Mouse (Mus musculus) heart, embryonic 16.5 days (tissue): ENCODE data around the gene Bax. TPM values are rescaled to one million over a fixed set of nuclear protein-coding genes. Genes with fewer than 3 reads are reported as not detected.

Experiments
- ATAC-seq: fragments of 200-750 bp; cut with Nextera tagmentation; replicated peaks from 2 replicates; pipeline ENCODE4 v1.8.0; 2017; ENCODE audit warnings: moderate number of reproducible peaks; ENCODE audit not compliant: insufficient read depth, low FRiP score; ENCODE audit errors: extremely low read depth
- H3K27ac ChIP-seq: fragments of 300-500 bp; sonication (generic); 2 replicates; pipeline ENCODE4 v1.5.1; 2014; ENCODE audit warnings: mild to moderate bottlenecking, low read length, control low read depth, moderate library complexity
- H3K27me3 ChIP-seq: fragments of 300-500 bp; sonication (generic); 2 replicates; pipeline ENCODE4 v1.6.1; 2014; ENCODE audit warnings: low read length, mixed read lengths; ENCODE audit not compliant: control insufficient read depth, insufficient read depth
- H3K36me3 ChIP-seq: fragments of 300-500 bp; sonication (generic); 2 replicates; pipeline ENCODE4 v1.6.1; 2014; ENCODE audit not compliant: control insufficient read depth, insufficient read depth
- H3K4me1 ChIP-seq: fragments of 300-500 bp; sonication (generic); 2 replicates; pipeline ENCODE4 v1.6.1; 2014; ENCODE audit warnings: low read length, mixed read lengths; ENCODE audit not compliant: control insufficient read depth, insufficient read depth
- H3K4me2 ChIP-seq: fragments of 300-500 bp; sonication (generic); 2 replicates; pipeline ENCODE4 v1.6.1; 2014; ENCODE audit warnings: low read depth, mild to moderate bottlenecking, control low read depth, low read length
- H3K4me3 ChIP-seq: fragments of 300-500 bp; sonication (generic); 2 replicates; pipeline ENCODE4 v1.5.1; 2014; ENCODE audit warnings: mild to moderate bottlenecking, control low read depth, low read length
- H3K9ac ChIP-seq: fragments of 300-500 bp; sonication (generic); 2 replicates; pipeline ENCODE4 v1.6.1; 2014; ENCODE audit warnings: low read length, control low read depth
- H3K9me3 ChIP-seq: fragments of 300-500 bp; sonication (generic); replicated peaks from 2 replicates; pipeline ENCODE4 v1.6.1; 2016; ENCODE audit warnings: low read length; ENCODE audit not compliant: control insufficient read depth
- WGBS: fragments of 180-500 bp; shearing (Covaris S2); extraction: QIAGEN DNeasy Blood & Tissue Kit; methylation state at CpG from one replicate; pipeline ENCODE4 v1.1.7; 2014; 5-methylcytosine and 5-hydroxymethylcytosine counted together
- polyA plus RNA-seq: library from polyadenylated mRNA; unstranded; fragments of >200 nt; fragmentation: Nextera tagmentation; extraction: Ambion mirVana; gene quantifications from 2 replicates; pipeline ENCODE4 v1.2.1, GENCODE M21; 2015

The Bax gene
- polyA plus RNA-seq, result 104 and 107 TPM in 2 replicates

DNA sequence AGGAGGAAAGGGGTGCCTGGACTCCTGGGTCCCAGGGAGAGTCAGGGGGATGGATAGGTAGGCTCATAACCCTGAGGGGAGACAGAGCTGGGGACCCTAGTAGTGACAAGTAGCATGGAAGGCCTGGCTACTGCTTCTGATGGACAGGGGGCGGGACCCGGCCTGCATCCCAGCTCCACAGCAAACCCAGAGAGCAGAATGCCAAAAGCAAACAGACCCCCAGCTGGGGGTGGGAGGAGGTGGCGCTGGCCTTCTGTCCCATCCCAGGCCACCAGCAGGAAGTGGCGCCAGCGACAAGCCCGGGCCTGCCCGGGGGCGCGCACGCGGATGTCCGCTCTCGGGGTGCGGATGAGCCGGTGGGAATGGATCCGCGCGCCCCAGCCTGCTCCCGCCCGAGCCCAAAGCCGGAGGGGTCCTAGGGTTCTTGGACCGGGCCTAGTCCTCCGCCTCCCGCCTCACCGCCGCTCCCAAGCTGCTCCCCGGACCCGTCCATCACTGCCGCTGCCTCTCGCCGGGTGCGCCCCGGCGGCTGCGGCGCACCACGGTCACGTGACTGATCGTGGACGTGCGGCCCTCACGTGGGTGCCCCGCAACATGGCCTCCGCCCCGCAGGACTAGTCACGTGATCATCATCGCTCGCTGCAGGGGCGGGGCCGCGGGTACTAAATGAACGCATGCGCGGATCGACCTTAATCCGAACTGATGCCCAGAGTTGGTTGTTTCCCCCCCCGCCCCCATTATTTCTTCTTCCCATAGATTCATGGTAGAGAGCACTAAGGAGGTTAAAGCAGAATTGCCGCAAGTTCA lies at the start of gene Bax:
Gene Bax (minus strand): TSS at position 616 of the 807 bp plus-strand sequence.
- H3K4me1 ChIP-seq, result peaks cover 11% of the 10 kb centered on the region
- peak within 1 kb of the TSS; percentile 81 for H3K9ac ChIP-seq
- peak within 1 kb of the TSS; percentile 53 for H3K27ac ChIP-seq
- peak within 1 kb of the TSS; percentile 86 for H3K4me3 ChIP-seq
- ATAC-seq, result peak; percentile 81
- peak within 1 kb of the TSS; percentile 71 for H3K4me2 ChIP-seq
- under 1% methylated on average over 58 of the region's 58 CpGs for WGBS
- H3K9me3 ChIP-seq, result no peaks in the 10 kb centered on the region
- H3K36me3 ChIP-seq, result peaks cover 20% of the 10 kb centered on the region
- H3K27me3 ChIP-seq, result no peaks in the 10 kb centered on the region

- H3K27me3 ChIP-seq, result no peaks in the 10 kb centered on the region
- no peaks in the 10 kb centered on the region; the same call in 1 of the 2 replicates for H3K4me1 ChIP-seq
- H3K9ac ChIP-seq, result no peak overlapping the region
- H3K36me3 ChIP-seq, result no peaks in the 10 kb centered on the region
- WGBS, result 27% methylated on average over 16 of the region's 16 CpGs
- H3K27ac ChIP-seq, result no peak overlapping the region
- H3K9me3 ChIP-seq, result no peaks in the 10 kb centered on the region
- H3K4me2 ChIP-seq, result 0 out of 2 replicates have a peak overlapping the region, but pooled peaks have one; percentile 11
- peak; percentile 44 for ATAC-seq
- no peak overlapping the region for H3K4me3 ChIP-seq
Measured at GRCm38 (mm10) chr7:45515436-45515835, 48.7 kb upstream of the Bax start.

- ATAC-seq, result no peak
- H3K4me1 ChIP-seq, result peaks cover 2% of the 10 kb centered on the region
- H3K4me2 ChIP-seq, result no peak overlapping the region
- no peak overlapping the region for H3K9ac ChIP-seq
- H3K4me3 ChIP-seq, result no peak overlapping the region
- H3K27me3 ChIP-seq, result no peaks in the 10 kb centered on the region
- no peaks in the 10 kb centered on the region for H3K36me3 ChIP-seq
- no peaks in the 10 kb centered on the region for H3K9me3 ChIP-seq
- H3K27ac ChIP-seq, result no peak overlapping the region
- 87% methylated on average over 7 of the region's 7 CpGs for WGBS
Measured at GRCm38 (mm10) chr7:45514411-45514810, 47.7 kb upstream of the Bax start.

DNA sequence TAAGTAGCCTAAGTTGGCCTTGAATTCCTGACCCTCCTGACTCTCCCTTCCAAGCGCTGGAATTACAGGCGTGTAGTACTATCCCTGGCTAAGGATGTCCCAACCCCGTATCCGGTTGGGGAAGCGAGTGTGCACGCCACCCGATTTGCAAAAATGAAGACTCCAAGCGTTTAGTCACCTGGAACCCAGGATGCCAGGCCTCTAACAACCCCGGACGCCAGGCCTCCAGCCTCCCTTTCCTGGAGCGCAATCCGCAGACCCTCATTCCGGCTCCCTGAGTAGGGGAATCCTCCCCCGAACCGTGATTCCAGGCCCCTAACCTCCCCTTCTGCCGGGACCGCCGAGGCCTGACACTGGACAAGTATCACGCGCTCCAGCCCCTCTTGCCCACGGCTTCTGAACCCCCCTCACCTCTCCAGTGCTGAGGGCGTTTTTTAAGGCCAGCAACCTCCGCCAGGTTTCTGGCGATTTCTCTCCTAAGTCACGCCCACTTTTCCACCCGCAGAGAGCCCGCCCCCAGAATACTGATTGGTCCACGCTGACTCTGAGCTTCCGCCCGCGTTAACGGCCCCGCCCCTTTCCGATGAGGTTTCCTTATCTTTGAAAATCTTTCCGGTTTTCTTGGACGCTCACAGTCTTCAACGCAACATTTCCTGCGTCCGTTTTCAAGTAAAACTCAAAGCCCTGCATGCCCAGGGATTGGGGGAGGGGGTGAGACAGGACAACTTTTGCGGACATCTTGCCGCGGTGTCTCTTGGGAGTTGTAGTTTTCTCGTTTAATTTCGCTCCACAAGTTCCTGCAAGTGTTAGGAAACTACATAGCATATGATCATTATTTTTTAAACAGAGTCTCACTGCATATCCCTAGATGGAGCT lies 43.5 kb upstream of the Bax start, which contains the start of gene Nucb1:
Gene Nucb1 (minus strand): TSS at position 495 of the 876 bp plus-strand sequence.
- H3K4me1 ChIP-seq, result peaks cover 12% of the 10 kb centered on the region
- under 1% methylated on average over 44 of the region's 44 CpGs for WGBS
- peak within 1 kb of the TSS; percentile 86 for H3K27ac ChIP-seq
- peak within 1 kb of the TSS; percentile 94 for H3K9ac ChIP-seq
- peak; percentile 91 for ATAC-seq
- H3K27me3 ChIP-seq, result no peaks in the 10 kb centered on the region
- peak within 1 kb of the TSS; percentile 91 for H3K4me3 ChIP-seq
- H3K4me2 ChIP-seq, result peak within 1 kb of the TSS; percentile 83
- H3K9me3 ChIP-seq, result no peaks in the 10 kb centered on the region
- H3K36me3 ChIP-seq, result no peaks in the 10 kb centered on the region

DNA sequence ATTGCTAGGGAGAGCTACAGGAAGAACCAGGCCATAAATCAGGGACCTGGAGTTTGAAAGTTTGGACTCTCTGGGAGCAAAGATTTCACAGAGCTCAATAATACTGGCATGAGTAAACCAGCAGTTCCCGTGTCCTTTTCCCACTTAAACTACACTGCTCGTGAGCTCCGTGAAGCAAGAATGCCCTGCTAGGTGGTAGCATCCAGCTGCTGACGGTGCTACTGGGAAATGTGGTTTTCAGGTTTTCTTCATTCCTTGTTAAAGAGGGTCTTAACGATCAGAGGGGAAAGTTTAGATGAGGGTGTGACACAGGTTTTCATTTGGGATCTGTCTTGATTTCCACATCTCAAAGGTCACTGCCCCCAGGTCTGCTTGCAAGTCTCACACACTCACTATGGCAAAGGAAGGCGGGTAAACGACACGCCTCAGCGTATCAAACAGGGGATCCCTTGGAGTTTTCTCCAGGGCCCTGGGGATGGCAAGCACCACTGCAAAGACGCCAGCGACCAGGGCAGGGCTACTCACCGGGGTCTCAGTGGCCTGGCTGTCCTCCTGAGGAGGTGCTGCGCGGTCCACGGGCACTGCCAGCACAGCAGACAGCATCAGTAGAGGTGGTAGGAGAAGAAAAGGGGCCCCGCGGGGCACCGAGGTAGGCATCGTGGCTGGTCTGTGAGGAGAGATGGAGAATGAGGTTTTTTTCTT lies 42.6 kb upstream of the Bax start:
- peak overlapping the region; percentile 91 for H3K4me3 ChIP-seq
- 30% methylated on average over 19 of the region's 19 CpGs for WGBS
- 0 out of 2 replicates have a peak, but pooled peaks have one; percentile 3 for ATAC-seq

DNA sequence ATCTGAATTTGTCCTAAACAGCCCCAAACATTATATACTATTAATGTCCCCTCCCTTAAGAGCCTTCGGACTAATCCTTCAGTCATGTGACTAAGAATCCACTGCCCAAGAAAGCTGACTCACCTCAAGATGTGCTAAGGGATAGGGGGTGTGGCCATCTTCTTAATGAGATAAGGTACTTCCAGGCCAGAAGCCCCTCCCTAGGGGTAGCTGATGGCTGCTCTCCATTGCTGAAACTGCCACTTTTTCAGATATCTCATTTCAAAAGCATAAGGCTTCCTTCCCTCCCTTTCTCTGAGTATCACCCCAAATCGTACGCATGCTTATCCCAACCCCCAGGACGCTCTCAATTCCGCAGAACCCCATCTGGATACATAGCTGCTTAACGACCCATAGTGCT lies 41.9 kb upstream of the Bax start:
- Histone ChIP-seq H3K4me1 (peaks cover 12% of the 10 kb centered on the region), H3K36me3 (no peaks in the 10 kb centered on the region), H3K9ac (no peak overlapping the region), H3K4me2 (peak overlapping the region; percentile 83; the same call in 1 of the 2 replicates), H3K27me3 (no peaks in the 10 kb centered on the region), H3K9me3 (no peaks in the 10 kb centered on the region), H3K4me3 (peak overlapping the region; percentile 4; the same call in 1 of the 2 replicates), H3K27ac (no peak overlapping the region)
- WGBS, result 84% methylated on average over 6 of the region's 6 CpGs
- ATAC-seq, result no peak

More for the DNA sequence above, 42.6 kb upstream of the Bax start:
- Histone ChIP-seq H3K27me3 (no peaks in the 10 kb centered on the region), H3K36me3 (no peaks in the 10 kb centered on the region), H3K9me3 (no peaks in the 10 kb centered on the region), H3K4me2 (peak overlapping the region; percentile 83), H3K9ac (peak overlapping the region; percentile 94), H3K4me1 (peaks cover 12% of the 10 kb centered on the region), H3K27ac (peak overlapping the region; percentile 86)

DNA sequence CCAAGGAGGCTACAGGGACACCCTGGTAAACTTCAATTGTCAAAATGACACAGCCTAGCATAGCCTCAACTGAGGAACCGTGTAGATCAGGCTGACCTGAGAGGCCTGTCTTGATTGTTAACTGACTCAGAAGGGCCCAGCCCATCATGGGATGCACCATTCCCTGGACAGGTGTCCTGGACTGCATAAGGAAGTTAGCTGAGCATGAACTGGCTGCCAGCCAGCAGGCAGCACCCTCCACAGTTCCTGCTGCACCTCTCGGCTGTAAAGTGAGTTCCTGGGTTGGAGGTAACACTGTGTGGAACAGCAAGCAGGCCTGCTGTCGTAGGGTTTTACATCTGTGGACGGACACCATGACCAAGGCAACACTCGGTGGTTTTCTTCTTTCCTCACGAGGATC lies 40.9 kb upstream of the Bax start:
- 81% methylated on average over 6 of the region's 6 CpGs for WGBS
- H3K4me1 ChIP-seq, result peaks cover 12% of the 10 kb centered on the region
- no peaks in the 10 kb centered on the region for H3K27me3 ChIP-seq
- no peak for ATAC-seq
- H3K4me2 ChIP-seq, result no peak overlapping the region
- no peaks in the 10 kb centered on the region for H3K36me3 ChIP-seq
- H3K9me3 ChIP-seq, result no peaks in the 10 kb centered on the region
- no peak overlapping the region for H3K9ac ChIP-seq
- H3K4me3 ChIP-seq, result no peak overlapping the region
- H3K27ac ChIP-seq, result no peak overlapping the region

DNA sequence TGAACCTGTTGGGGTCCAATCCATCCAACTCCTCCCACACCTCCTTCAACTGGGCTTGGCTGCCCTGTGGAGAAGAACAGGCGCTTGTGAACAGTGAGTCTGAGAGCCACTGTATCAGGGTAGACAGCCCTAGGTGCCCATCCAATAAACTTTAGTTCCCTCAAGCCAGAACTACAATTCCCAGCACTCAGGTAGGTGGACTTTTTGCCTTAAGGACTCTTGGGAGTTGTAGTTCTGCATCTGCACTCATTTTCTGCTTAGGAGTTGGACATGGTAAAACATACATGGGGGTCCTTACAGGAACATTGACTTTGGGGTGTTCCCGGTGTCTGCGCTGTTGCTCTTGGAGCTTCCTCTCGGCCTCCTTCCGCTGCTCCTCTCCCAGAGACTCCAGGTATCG lies 31.7 kb upstream of the Bax start:
- ATAC-seq, result no peak
- peaks cover 33% of the 10 kb centered on the region for H3K36me3 ChIP-seq
- no peak overlapping the region for H3K4me3 ChIP-seq
- WGBS, result 95% methylated on average over 6 of the region's 6 CpGs
- H3K27me3 ChIP-seq, result no peaks in the 10 kb centered on the region
- no peak overlapping the region for H3K27ac ChIP-seq
- H3K4me2 ChIP-seq, result no peak overlapping the region
- H3K9me3 ChIP-seq, result no peaks in the 10 kb centered on the region
- H3K9ac ChIP-seq, result no peak overlapping the region
- no peaks in the 10 kb centered on the region for H3K4me1 ChIP-seq
